Mouse (Mus musculus) lung, adult 18-20 months (tissue): ENCODE measurements around the gene Yars.

Experiments used
- DNase-seq, 2 experiments: peaks; one replicate each; pipeline ENCODE4 v3.0.0; 2022; ENCODE audit warnings: mixed read lengths in 2 of 2

Yars gene

DNA sequence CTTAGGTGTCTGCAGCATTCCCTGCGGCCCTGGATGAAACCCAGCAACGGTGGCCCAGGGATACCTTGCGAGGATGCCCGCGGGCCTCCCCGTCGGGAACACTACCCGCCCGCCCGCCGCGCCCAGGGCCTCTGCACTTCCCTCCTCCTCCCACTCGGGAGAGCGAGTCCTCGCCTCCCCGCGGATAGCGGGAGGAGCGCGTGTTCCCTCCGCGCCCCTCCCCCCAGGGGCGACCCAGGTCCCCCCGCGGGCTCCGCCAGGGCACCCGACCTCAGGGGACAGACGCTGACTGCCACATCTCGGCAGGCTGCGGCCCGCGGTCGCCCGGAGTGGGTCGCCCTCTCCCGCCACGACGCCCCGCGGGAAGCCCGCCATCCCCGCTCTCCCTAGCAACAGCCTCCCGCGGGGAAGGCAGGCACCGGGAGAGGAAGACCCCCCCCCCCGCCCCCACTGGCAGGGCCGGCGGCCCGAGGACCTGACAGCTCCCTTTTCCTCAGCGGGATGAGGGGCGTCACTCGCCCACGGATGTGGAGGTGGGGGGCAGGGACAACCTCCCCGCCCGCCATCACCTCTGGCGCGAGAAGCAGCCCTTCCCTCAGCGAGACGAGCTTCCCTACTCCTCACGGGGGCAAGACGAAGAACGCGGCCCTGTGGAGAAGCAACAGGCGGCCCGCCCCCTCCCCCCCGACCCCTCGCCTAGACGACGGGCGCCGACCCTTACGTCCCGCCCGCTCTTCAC is 588 bp upstream of the Yars start:
- DNase-seq, result peak; percentile 41 to 43

DNA sequence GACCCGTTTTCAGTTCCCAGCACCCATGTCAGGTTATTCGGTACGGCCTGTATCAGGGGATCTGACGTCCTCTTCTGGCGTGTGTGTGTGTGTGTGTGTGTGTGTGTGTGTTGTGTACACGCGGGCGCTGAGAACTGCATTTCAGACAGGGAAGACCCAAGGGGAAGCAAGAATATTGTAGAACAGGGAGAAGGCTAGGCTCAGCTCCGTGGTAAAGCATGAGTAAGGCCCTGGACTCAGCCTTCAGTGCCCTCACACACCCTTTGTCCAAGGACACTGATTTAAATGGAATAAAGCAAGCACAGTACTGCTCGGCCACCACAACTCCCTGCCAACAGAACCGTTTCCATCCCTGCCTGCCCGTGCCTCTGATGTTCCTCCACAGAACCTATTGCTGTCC is 978 bp downstream of the Yars start:
- DNase-seq, result no peak

DNA sequence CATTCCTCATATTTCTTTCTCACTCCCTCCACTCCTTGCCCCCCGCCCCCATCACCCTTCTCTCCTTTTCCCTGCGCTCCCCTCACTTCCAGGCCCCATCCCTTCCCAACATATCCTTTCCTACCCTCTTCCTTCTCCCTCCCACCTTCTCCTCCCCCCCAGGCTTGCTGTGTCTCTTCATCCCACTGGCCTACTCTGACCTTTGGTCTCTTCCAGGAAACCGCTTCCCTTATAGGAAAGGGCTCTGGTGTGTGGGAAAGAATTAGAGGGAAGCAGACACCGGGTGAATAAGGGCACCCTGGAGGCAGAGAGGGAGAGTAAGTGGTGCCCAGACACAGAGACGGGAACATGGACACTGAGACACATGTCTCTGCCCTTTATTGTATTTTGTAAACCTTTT is 2.1 kb downstream of the Yars start:
- DNase-seq, result no peak

DNA sequence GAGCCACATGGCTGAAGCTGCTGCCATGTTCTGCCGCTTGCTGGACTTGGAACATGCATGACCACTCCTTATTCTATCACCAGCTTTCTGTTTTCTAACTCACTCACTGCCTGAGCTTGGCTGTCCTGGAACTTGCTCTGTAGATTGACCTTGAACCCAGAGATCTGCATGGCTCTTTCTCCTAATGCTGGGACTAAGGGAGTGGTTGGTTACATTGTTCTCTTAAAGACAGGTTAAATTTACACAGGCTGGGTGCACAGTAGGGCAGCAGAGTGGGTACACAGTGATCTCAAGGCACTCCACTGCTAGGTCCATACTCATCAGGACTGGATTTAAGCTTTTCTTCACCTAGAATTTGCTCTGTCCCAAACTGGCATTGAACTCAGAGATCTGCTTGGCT is 4.7 kb downstream of the Yars start:
- no peak for DNase-seq

DNA sequence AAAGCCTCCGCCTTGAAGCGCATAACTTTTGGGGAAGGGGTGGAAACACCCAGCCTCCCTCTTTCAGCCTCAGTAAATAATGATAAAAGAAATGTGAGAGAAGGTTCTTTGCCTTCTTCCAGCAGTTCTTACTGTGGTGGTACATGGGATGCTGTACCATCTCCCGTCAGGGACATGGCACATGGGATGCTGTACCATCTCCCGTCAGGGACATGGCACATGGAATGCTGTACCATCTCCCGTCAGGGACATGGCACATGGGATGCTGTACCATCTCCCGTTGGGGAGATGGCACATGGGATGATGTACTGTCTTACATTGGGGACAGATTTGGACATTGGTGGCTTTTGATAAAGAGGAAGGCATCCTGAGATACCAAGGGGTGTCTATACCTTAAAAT is 8.0 kb downstream of the Yars start:
- no peak for DNase-seq

DNA sequence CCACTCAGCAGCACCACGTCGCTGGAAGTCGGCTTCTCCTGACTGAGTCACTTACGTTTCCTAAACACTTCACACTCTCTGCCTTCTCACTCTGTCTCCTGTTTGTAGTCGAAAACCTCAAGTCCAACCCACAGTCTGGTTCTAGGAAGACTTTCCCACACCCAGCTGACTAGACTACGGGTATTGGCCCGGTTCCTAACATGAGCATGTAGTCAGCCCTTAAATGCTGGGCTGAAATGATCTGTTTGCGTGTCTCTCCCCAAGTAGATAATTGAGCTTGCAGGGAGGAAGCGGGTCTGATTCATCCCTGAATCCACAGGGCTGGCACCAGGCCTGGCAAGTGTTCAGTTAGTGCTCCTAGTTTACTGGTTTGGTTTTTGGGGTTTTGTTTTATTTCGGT is 15.1 kb downstream of the Yars start:
- DNase-seq, result no peak

DNA sequence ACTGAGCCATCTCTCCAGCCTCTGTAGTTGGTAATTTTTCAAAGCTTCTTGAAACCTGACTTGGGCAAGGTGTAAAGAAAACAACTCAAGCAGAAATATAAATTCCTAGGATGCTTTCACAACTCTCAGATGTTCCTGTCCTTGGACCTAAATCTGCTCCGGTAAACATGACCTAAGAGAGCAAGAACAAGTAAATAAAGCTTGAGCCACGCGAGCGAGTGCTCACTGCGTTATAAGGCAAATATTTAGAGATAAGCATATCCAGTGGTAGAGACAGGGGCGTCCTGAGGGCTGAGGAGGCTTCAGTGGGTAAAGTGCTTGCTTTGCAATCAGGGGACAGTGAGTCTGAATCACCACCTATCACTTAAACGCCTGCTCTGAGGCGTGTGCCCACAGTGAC is 17.2 kb downstream of the Yars start:
- no peak for DNase-seq

DNA sequence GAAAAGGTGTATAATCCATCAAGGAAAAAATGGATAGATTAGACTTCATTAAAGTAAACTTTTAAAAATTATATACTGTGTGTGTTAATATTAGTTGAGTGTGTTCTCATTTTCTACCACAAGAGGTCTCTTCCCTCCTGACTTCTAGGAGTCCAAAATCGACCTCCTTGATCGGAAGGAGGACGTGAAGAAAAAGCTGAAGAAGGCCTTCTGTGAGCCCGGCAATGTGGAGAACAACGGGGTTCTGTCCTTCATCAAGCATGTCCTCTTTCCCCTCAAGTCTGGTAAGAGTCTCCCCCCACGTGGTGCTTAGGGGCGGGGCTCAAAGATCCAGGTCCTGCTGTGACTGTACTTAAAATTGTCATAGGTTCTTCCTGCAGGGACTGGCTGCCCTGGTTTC is 19.9 kb downstream of the Yars start:
- DNase-seq, result no peak

DNA sequence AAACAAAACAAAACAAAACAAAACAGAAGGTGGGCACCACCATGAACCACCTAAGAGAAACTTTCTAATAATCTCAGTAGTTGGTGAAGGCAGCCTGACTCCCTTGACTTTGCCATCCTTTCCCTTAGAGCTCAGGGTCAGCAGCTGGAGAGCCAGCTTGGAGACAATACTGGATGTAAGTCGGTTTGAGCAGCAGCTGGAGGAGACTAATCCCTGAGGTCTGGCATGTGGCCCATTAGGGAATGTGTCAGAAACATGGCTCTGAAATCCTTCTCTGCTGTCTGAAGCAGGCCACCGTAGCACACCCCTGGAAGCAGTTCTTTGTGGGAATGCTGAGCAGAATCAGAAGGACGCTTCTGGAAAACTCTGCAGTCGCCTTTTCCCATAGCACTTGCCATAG is 21.9 kb downstream of the Yars start:
- DNase-seq, result no peak

DNA sequence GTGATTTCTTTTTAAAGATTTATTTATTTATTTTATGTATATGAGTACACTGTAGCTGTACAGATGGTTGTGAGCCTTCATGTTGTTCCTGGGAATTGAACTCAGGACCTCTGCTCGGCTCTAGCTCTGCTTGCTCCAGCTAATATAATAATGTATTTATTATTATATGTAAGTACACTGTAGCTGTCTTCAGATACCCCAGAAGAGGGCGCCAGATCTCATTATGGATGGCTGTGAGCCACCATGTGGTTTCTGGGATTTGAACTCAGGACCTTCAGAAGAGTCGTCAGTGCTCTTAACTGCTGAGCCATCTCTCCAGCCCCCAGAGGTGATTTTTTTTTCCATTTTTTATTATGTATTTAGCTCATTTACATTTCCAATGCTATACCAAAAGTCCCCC is 22.9 kb downstream of the Yars start:
- peak in 1 of 2 experiments; percentile 35 for DNase-seq

DNA sequence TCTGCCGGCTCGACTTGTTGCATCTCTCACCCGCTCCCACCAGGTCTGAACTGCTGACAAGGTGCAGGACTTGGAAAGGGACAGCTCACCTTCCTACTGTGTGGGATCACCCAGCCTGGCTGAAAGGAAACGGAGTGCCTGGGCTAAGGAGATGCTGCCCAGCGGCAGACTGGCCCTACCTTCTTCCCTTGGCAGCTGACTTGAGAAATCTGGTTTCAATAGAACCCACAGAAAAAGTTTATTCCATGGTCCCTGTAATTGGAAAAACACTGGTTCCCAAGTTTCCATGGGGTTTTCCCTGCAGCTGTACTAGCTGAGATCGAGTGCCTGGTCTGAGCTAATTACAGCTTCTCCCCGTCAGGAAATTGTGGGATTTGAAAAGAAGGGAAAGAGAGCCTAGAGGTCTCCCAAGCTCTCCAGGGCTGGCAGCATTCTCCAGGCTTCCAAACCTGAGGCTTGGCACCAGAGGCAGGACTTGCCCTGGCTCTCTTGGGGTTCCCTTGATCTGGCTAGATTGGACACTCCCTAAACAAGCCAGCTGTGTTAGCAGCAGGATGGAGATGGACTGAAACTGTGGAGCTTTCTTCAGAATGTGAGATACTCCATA is 29.1 kb downstream of the Yars start:
- no peak for DNase-seq

DNA sequence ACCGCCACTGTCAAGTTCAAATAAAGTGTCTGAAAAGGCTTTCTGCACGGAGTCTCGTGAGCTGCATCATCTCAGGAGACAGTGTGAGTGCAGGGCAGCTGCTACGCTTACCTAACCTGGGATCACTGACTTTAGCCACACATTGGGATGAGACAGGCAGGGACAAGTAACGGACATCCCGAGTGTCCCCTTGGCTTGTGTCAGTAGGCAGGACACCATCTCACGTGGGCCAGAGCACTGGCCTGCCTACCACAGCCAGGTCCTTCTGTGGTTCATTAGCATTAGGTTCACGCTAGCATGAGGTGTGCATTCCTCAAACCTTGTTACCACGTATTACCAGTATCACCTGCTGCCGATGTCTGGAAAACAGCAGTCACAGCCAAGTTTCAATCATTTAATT is 29.6 kb downstream of the Yars start:
- DNase-seq, result no peak

DNA sequence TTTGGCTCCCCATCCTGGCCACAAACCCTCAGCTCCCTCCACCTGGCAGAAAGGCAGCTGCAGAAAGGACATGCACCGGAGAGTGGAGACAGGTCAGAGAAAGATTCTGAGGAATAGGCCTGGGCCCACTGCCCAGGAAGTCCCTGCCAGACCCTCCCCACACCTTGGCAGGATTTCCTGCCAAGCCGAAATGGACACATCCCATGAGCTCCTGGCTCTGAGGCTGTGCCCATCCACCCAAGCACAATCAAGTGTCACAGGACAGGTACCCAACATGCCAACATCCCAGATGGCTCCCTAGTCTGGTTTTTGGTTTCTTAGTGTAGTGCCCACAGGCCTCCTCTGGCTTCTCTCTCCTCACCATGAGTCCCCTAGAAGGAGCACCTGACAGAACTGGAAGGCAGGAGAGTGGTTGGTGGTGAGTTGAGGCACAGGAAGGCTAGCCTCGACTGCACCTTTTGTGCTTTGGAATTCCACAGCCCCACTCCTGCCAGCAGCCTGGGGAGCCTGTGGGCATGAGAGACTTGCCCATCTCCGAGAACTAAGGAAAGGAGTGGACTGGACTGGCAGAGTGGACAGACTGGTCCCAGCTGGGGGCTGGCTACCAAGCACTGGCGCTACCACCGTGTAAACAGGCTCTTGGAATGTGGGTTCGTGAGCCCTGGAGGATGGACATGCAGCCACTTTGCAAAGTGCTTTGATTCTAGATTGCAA is 31.0 kb downstream of the Yars start:
- no peak for DNase-seq

DNA sequence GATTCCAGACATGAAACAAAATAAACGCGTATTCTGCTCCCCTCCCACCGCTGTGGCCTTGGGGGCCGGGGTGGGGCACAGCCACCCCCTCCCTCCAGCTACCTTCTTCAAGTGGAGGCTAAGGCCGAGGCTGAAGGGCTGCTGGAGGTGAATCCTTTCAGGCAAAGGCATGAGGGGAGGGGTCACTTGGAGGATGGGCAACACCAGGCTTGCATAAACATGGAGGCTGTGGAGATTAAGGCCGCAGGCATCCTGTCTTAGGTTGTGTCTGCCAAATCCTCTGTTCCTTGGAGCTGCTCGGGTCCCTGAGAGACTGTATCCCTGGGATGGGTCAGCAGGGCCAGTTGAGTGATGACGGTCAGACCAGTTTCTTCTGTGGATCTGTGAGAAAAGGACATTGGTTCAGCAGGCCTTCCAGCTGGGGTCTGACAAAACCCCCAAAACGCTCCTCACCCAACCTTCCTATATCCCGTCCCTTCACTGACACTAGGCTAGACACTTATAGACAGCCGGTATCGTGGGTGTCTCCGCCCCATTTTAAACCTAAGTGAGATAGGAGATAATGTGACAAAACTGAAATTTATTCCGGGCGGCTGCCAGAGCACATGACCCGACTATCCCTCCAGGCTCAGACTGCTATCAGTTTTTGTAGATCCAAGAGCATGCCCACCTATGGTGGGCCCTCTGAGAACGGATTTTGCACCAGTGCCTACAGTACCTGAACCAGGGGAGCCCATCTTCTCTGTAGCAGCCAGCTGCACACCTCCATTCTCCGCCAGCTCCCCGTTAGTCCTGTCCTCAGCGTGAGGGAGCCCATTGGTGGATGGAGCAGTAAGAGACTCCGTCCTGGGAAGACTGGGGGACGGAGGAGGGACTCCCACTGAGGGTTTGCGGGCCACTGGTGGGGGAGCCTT is 31.8 kb downstream of the Yars start:
- no peak for DNase-seq

DNA sequence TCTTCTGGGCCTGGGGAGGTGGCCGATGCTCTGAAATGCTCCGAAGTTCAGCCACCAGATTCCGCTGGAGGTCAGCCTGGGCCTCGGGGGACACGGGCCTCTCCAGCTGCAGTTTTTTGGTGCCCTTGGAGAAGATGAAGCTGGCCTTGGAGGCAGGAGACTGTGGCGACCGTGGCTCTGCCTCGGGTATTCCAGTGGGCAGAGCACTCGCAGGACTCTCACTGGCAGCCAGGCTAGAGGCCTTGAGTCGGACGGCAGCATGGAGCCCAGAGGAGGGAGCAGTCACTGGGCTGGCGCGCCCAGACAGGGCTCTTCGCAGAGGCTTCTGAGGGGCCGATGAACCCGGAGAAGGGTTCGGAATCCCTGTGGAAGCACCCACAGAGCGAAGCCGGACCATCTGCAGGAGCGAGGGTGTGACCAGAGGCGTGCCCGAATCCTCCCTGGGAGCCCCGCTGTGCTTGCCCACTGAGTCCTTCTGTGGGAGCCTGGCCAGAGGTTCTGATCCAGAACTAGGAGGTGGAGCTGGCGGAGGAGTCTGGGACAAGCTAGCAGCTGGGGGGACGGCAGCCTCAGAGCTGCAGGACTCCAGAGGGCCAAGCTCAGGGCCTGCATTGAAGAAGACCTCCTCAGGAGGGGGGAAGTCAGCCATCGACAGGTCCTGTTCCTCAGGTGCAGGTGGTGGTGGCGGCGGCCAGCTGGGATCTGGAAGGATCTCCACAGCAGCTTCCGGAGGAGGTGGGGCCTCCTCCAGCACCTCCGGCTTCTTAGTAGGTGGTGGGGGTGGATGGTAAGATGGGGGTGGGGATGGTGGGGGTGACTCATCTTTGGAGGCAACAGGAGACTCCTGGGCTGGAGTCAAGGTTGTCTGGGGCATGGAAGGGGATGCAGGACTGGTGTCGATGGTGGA is 32.7 kb downstream of the Yars start:
- DNase-seq, result no peak

DNA sequence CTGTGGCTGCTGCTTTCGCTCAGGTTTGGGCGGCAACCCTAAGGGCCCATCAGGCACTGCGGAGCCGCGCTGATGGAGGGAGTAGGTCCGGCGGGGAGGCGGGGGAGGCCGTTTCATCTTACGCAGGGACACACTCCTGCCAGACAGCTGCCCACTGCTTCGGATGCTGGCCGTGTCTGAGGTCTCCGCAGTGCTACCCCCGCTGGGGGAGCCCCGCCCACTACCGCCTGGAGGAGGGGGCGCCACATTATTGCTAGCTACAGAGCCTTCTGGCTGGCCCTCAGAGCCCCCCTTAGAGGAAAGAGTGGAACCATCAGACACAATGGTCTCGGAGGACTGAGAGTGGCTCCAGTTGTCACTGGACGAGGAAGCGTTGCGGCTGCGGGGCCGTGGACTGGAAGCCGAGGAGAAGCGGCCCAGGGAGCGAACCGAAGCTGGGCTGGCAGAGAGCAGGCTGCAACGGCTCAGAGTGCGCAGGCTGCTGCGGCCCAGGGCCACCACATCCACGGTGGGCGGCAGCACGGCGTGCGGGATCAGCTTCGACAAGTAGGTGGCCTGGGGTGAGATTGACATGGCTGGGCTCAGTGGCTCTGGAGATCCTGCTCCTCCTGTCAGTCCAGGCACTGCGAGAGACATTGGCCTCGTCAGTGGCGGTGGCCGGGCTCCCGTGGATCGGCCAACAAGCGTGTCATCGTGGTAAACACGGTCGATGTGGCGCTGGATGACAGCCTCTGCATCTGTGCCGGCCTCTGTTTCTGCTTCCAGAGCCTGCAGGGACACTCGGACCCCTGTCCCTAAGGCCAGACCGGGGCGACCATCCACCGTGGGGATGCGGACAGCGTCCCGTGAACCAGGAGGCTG is 34.1 kb downstream of the Yars start:
- DNase-seq, result no peak

DNA sequence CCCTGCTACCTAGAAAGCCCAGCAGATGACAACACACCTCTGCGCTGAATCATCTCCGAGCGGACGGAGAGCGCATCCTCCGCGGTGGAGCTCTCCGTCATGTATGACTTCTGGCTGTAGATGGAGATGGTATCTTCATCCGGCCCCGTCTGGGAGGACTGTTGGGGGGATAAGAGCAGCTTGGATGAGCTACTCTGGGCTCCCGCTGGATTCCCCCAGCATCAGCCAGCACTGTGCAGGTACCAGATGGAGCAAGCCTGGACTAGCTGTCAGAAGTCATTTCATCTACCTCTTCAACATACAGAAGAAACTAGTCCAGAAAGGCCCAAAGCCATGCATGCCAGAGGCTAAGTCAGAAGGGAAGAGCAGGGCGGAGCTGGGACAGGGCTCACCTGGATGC is 35.8 kb downstream of the Yars start:
- no peak for DNase-seq

DNA sequence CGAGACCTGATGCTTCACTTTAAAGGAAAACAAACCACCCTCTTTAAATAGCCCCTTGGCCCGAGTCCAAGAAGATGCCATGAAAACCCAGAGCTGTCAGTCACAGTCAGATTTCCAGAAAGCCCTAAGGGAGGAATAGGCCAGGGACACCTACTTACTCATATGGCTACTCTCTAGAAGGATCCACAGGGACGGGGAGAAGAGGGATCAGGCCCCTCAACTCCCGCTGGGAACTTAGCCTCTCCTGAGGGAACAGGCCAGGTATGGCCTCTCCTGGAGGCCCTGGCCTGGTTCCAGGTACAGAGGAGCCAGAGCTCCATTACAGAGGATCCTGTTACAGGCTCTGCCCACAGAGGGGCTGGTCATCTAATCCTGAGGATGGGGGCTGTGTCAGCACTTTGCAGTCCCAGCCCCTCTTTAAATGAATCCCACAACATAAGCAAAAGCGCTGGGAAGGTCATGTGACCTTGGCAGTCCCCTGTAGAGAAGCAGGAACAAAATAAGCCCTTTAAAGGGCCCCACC is 36.9 kb downstream of the Yars start:
- DNase-seq, result peak in 1 of 2 experiments; percentile 58

DNA sequence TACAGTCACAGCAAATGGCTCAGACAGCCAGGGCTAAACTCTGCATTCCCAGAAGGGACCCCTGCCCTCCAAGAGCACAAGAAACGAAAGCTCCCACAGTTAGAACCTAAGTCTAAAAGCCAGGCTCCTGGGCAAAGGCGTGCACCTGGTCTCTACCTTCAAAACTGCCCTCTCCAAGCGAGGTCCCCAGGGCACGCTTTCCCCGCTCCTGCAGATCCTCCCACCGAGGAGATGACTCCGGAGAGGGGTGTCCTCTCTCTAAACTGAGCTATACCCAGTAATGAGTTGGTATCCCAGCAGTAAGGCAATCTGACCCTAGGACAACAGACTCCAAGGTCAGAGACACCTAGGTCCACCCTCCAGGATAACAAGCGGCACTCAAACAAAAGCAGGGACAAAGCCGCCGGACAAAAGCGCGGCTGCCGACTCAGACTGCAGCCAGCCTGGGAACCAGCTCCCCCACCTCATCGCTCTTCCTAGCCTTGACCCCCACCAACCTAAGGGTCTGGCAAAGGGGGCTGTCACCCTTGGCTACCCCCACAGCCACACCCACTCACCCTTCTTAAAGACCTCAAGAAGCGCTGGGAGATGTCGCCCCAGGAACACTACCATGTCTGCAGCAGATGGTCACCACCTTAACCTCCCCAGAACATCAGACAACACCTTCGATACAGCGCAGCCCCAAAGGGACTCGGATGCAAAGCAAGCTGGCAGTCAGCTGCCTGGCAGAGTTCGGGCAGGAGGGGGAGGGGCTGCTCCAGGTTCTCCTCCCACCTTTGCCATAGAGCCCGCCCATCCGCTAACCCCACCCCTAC is 37.8 kb downstream of the Yars start:
- no peak for DNase-seq

DNA sequence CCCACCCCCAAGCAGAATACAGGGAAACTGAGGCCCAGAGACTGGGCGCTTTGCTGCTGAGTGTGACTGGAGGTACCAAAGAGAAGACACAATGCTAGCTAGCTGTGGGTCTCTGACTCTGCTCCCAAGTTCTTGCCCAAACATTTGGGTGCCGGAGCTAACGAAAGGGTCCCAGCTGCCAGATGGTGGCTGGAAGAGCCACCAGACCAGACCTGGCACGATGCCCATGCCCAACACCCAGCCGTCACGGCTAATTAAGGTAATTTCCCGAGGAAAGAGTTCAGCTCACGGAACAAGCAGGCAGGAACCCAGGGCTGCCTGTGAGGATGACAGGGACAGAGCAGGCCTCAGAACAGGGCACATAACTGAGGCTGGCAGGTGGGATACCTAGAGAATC is 38.4 kb downstream of the Yars start:
- DNase-seq, result no peak
